Mouse (Mus musculus) hindbrain, embryonic 12.5 days (tissue): ENCODE data around the gene Hpgds. TPM values are rescaled to one million over a fixed set of nuclear protein-coding genes. Genes with fewer than 3 reads are reported as not detected.

Experiments
- ATAC-seq: fragments of 200-750 bp; cut with Nextera tagmentation; 2 replicates; pipeline ENCODE4 v1.8.0; 2017; ENCODE audit warnings: moderate TSS enrichment; ENCODE audit not compliant: low FRiP score
- H3K27ac ChIP-seq: fragments of 300-500 bp; sonication (generic); 2 replicates; pipeline ENCODE4 v1.5.1; 2016; ENCODE audit warnings: mild to moderate bottlenecking
- H3K27me3 ChIP-seq: fragments of 300-500 bp; sonication (generic); 2 replicates; pipeline ENCODE4 v1.6.1; 2016; ENCODE audit warnings: mild to moderate bottlenecking
- H3K36me3 ChIP-seq: fragments of 300-500 bp; sonication (generic); 2 replicates; pipeline ENCODE4 v1.6.1; 2016; ENCODE audit warnings: mild to moderate bottlenecking
- H3K4me1 ChIP-seq: fragments of 300-500 bp; sonication (generic); 2 replicates; pipeline ENCODE4 v1.6.1; 2016
- H3K4me2 ChIP-seq: fragments of 300-500 bp; sonication (generic); replicated peaks from 2 replicates; pipeline ENCODE4 v1.6.1; 2016; ENCODE audit warnings: mild to moderate bottlenecking
- H3K4me3 ChIP-seq: fragments of 300-500 bp; sonication (generic); 2 replicates; pipeline ENCODE4 v1.5.1; 2016; ENCODE audit warnings: mild to moderate bottlenecking
- H3K9ac ChIP-seq: fragments of 300-500 bp; sonication (generic); 2 replicates; pipeline ENCODE4 v1.6.1; 2016; ENCODE audit warnings: mild to moderate bottlenecking, moderate library complexity
- H3K9me3 ChIP-seq: fragments of 300-500 bp; sonication (generic); replicated peaks from 2 replicates; pipeline ENCODE4 v1.6.1; 2016; ENCODE audit warnings: mild to moderate bottlenecking
- WGBS: fragments of 180-500 bp; shearing (Covaris S2); methylation state at CpG from one replicate; pipeline ENCODE4 v1.1.7; 2016; 5-methylcytosine and 5-hydroxymethylcytosine counted together
- polyA plus RNA-seq: library from polyadenylated mRNA; unstranded; fragments of >200 nt; fragmentation: Nextera tagmentation; extraction: Ambion mirVana; gene quantifications from 2 replicates; pipeline ENCODE4 v1.2.1, GENCODE M21; 2016

Gene Hpgds
- 10.8 and 12.3 TPM in 2 replicates for polyA plus RNA-seq

DNA sequence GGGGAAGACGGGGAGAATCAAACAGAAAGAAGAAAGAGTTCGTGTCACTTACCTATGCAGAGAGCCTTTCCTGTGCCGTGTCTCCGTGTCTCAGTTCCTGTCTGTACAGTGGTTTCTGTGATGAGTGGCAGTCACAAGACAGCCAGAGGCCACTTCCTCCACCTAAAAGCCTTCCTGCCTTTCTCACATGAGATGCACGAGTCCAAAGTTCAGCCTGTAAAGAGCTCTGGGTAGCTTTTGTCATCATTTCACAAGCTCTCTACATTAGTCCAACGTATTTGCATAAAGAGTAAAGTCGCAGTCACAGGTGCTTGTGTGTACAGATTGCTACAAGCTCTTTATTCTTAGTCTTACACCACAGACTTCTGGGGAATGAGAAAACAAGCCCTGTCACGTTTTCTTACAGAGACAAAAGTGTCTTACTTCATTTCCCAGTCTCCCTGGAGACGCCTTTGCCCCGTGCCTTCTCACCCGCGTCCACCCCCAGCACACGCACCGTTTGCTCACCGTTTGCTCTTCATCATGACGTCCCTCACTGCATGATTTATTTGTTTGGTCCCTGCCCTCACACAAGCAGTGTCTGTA lies at the start of gene Hpgds:
Gene Hpgds, minus strand, starts transcription at position 288 of the 585 bp plus-strand sequence.
- no peaks in the 10 kb centered on the region for H3K27me3 ChIP-seq
- ATAC-seq = peak; percentile 69
- H3K4me2 ChIP-seq = peak within 1 kb of the TSS; percentile 40
- H3K4me1 ChIP-seq = peaks cover 14% of the 10 kb centered on the region
- no peaks in the 10 kb centered on the region for H3K36me3 ChIP-seq
- H3K9me3 ChIP-seq = no peaks in the 10 kb centered on the region
- no peak within 1 kb of the TSS for H3K9ac ChIP-seq
- H3K27ac ChIP-seq = no peak within 1 kb of the TSS
- H3K4me3 ChIP-seq = no peak within 1 kb of the TSS
- 21% methylated on average over 16 of the region's 16 CpGs for WGBS

DNA sequence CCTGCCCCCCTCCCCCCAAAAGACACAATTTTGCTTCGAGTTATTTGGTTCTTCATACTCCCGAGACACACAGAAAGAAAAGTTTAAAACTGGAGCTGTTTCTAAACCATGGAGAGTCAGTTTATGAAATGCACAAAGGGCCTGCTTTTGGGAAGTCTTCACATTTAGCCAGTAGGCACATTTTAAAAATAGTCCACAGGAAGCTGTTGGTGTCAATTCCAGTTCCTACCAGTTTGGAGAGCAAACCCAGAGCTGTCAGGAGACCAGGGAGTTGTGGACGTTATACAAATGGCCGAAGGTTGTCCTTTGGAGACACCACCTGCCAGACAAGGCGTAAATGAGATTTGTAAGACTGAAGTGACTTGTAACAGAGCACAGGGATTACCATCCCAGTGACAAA lies 20.3 kb upstream of the Hpgds start:
- H3K4me3 ChIP-seq = no peak overlapping the region
- H3K4me2 ChIP-seq = no peak overlapping the region
- H3K27ac ChIP-seq = no peak overlapping the region
- 77% methylated on average over 5 of the region's 5 CpGs for WGBS
- no peaks in the 10 kb centered on the region for H3K36me3 ChIP-seq
- H3K27me3 ChIP-seq = no peaks in the 10 kb centered on the region
- H3K4me1 ChIP-seq = no peaks in the 10 kb centered on the region
- no peaks in the 10 kb centered on the region for H3K9me3 ChIP-seq
- no peak for ATAC-seq
- H3K9ac ChIP-seq = no peak overlapping the region

DNA sequence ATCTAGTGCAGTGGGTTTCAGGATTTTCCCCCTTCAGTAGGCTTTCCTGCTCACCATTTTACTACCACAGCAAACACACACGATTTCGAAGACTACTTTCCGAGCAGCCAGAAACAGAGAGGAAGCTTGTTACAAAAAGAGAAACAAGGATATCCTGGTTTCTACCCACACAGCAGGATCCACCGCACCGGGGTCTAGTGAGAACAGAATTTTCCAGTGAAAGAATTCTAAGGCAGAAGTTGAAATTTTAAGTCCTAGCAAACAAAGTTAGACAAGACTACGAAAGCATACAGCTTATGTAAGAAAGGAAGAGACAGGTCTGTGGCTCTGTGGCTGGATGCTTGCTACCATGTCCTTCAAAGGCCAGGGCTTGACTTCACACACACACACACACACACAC lies 19.4 kb upstream of the Hpgds start:
- WGBS = 84% methylated on average over 6 of the region's 6 CpGs
- Histone ChIP-seq H3K27ac (no peak overlapping the region), H3K36me3 (no peaks in the 10 kb centered on the region), H3K9me3 (no peaks in the 10 kb centered on the region), H3K4me1 (no peaks in the 10 kb centered on the region), H3K27me3 (no peaks in the 10 kb centered on the region), H3K4me3 (no peak overlapping the region), H3K4me2 (no peak overlapping the region), H3K9ac (no peak overlapping the region)
- no peak for ATAC-seq

DNA sequence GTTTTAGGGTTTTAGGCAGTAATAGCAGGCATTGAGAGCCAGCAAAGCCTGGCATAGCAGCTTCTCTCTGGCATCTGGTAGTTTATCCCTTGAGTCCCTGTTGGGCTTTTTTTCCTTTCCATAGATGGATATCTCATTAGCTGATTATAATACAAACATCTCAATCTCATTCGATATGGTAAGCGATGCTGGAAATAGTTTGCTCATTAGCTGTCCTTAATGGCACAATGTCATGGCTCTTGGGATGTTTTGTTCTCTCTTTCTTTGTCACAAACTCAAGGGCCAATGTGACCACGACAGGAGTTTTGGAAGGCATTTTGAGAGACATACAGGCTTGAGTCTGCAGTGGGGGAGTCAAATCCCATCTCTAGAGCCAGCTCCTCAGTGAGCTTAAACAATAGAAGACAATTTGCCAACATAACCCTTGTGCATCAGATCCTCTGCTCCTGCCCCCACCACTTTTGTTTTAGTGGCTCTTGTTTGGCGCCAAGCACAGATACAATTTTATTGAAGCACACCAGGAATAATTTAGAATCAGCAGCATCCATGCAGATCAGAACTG lies 14.8 kb upstream of the Hpgds start:
- no peak overlapping the region for H3K4me2 ChIP-seq
- 66% methylated on average over 4 of the region's 4 CpGs for WGBS

DNA sequence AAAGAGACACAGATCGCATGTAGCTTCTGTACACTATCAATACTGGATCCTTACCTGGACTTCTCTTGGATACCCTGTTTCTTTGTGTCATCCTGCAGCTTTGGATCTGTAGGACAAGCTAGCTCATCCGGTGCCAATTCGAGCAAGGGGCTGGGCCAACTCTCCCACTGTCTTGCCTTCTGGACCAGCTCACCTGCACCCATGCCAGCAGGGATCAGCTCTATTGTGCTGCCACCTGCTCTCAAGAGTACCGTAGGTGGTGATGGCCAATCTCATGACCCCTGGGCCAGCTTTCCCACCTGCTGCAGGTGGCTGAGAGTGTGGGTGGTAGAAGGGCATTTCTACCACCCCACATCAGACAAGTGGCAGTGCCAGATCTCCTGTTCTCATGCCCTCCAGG lies 12.3 kb upstream of the Hpgds start:
- H3K36me3 ChIP-seq = no peaks in the 10 kb centered on the region
- ATAC-seq = no peak
- H3K9ac ChIP-seq = no peak overlapping the region
- no peak overlapping the region for H3K4me2 ChIP-seq
- H3K4me1 ChIP-seq = no peaks in the 10 kb centered on the region
- no peak overlapping the region for H3K27ac ChIP-seq
- no peaks in the 10 kb centered on the region for H3K27me3 ChIP-seq
- no peaks in the 10 kb centered on the region for H3K9me3 ChIP-seq
- no peak overlapping the region for H3K4me3 ChIP-seq
- WGBS = 94% methylated on average over 4 of the region's 4 CpGs

More for the DNA sequence above, 14.8 kb upstream of the Hpgds start:
- Histone ChIP-seq H3K36me3 (no peaks in the 10 kb centered on the region), H3K4me3 (no peak overlapping the region), H3K27ac (no peak overlapping the region), H3K27me3 (no peaks in the 10 kb centered on the region), H3K4me1 (no peaks in the 10 kb centered on the region), H3K9ac (no peak overlapping the region), H3K9me3 (no peaks in the 10 kb centered on the region)
- no peak for ATAC-seq

DNA sequence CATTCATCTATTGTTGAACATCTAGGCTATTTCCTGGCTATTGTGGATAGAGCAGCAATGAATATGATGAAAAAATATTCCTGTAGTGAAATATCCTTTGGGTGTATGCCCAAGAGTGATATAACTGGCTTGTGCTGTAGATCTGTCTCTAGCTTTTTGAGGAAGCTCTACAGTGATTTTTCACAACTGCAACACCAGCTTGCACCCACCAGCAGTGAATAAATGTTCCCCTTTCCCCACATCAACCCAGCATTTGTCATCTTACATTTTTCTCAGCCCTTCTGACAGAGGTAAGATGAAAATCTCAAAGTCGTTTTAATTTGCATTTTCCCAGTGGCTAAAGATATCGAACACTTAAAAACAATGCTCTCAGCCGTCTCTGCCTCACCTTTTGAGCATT lies 8.9 kb upstream of the Hpgds start:
- H3K9ac ChIP-seq = no peak overlapping the region
- no peaks in the 10 kb centered on the region for H3K36me3 ChIP-seq
- WGBS = 88% methylated on average over 3 of the region's 3 CpGs
- no peak overlapping the region for H3K27ac ChIP-seq
- H3K4me3 ChIP-seq = no peak overlapping the region
- no peak for ATAC-seq
- H3K9me3 ChIP-seq = no peaks in the 10 kb centered on the region
- no peak overlapping the region for H3K4me2 ChIP-seq
- H3K27me3 ChIP-seq = no peaks in the 10 kb centered on the region
- H3K4me1 ChIP-seq = 0 out of 2 replicates have a peak, but pooled peaks cover 3% of the 10 kb centered on the region

DNA sequence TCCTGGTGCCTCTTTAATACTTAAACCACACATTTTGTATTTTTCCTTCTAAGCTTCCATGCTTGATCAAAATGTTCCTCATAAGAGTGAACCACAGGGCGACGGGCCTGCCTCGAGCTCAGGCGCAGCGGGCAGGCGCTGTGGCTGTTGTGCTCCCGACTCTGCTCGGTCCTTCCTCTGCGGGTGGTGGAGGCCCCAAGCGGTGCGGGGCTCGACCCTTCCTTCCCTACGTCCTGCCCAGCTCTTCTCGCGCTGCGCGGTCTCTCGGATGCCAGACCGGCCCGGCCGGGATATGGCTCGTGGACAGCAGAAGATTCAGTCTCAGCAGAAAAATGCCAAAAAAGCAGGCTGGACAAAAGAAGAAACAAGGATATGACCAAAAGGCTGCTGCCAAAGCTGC lies 6.0 kb upstream of the Hpgds start:
- 7% methylated on average over 22 of the region's 22 CpGs for WGBS
- Histone ChIP-seq H3K4me1 (0 out of 2 replicates have a peak, but pooled peaks cover 3% of the 10 kb centered on the region), H3K4me3 (peak overlapping the region; percentile 11; the same call in 1 of the 2 replicates), H3K36me3 (no peaks in the 10 kb centered on the region), H3K9ac (no peak overlapping the region), H3K9me3 (no peaks in the 10 kb centered on the region), H3K27me3 (no peaks in the 10 kb centered on the region), H3K27ac (no peak overlapping the region), H3K4me2 (peak overlapping the region; percentile 44)
- ATAC-seq = no peak

DNA sequence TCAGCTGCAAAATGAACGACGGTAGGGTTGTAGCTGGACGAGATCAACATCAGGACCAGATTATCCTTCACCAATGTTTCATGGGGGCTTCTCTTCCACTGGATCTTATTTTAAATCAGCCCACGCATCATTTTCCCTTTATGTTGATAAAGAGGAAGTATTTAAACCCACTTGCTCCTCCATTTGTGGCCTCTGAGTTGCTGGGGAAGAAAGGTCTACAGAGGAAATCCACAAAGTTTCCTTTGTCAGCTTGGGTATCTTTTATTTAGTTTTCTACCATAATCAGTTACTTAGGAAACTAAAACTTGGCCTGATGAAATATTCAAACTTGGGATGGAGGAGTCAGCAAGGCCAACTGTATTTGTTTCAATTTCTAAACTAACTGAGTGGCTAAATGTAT lies 1.7 kb upstream of the Hpgds start:
- H3K27ac ChIP-seq = no peak overlapping the region
- peaks cover 16% of the 10 kb centered on the region for H3K4me1 ChIP-seq
- no peaks in the 10 kb centered on the region for H3K27me3 ChIP-seq
- H3K4me3 ChIP-seq = no peak overlapping the region
- H3K9me3 ChIP-seq = no peaks in the 10 kb centered on the region
- no peak overlapping the region for H3K9ac ChIP-seq
- WGBS = 97% methylated on average over 4 of the region's 4 CpGs
- no peak for ATAC-seq
- H3K4me2 ChIP-seq = no peak overlapping the region
- no peaks in the 10 kb centered on the region for H3K36me3 ChIP-seq

DNA sequence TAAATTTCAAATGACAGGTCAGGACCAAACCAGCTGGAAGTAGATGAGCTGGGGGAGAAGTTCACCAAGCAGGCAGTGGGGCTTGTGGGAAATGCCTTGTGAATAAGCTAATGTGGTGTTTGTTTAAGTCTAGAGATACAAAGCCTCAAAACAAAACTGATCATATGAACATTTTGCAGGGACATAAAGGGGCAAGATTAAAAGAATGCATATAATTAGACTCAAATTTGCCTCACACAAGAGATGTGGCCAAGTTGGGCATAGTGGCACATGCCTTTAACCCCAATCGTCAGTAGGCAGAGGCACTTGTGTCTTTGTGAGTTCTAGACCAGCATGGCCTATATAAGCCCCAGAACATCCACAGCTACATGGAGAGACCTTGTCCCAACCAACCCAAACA lies 2.4 kb downstream of the Hpgds start:
- ATAC-seq = no peak
- Histone ChIP-seq H3K4me2 (no peak overlapping the region), H3K4me3 (no peak overlapping the region), H3K9me3 (no peaks in the 10 kb centered on the region), H3K36me3 (no peaks in the 10 kb centered on the region), H3K9ac (no peak overlapping the region), H3K27me3 (no peaks in the 10 kb centered on the region), H3K4me1 (peaks cover 22% of the 10 kb centered on the region), H3K27ac (no peak overlapping the region)
- 83% methylated on average over 1 of the region's 1 CpGs for WGBS

DNA sequence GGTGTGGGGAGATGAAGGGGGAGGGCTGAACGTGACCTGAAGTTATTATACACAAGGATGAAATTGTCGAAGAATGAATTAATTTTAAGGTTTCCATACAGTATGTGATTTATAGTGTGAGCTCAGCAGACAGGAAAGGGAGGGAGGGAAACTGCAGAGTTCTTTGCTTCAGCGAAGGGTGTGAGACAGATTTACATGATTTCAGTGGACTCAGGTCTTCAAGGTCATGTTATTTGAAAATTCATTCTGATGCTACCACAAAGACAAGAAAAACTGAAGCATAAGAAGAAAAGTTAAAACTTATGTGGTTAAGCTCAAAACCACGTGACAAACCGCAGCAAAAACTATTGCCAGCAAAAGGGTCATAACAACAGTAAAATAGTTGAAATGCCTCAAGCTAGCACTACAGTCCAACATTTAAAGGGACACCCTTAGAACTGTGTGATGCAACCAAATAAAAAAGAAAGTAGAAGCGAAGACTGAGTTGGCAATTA lies 3.9 kb downstream of the Hpgds start:
- Histone ChIP-seq H3K4me2 (peak overlapping the region; percentile 0; the same call in 1 of the 2 replicates), H3K9me3 (no peaks in the 10 kb centered on the region), H3K9ac (no peak overlapping the region), H3K27ac (peak overlapping the region; percentile 49), H3K27me3 (no peaks in the 10 kb centered on the region), H3K4me3 (no peak overlapping the region), H3K36me3 (no peaks in the 10 kb centered on the region), H3K4me1 (peaks cover 22% of the 10 kb centered on the region)
- WGBS = 61% methylated on average over 6 of the region's 6 CpGs
- ATAC-seq = no peak; the same call in 1 of the 2 replicates

DNA sequence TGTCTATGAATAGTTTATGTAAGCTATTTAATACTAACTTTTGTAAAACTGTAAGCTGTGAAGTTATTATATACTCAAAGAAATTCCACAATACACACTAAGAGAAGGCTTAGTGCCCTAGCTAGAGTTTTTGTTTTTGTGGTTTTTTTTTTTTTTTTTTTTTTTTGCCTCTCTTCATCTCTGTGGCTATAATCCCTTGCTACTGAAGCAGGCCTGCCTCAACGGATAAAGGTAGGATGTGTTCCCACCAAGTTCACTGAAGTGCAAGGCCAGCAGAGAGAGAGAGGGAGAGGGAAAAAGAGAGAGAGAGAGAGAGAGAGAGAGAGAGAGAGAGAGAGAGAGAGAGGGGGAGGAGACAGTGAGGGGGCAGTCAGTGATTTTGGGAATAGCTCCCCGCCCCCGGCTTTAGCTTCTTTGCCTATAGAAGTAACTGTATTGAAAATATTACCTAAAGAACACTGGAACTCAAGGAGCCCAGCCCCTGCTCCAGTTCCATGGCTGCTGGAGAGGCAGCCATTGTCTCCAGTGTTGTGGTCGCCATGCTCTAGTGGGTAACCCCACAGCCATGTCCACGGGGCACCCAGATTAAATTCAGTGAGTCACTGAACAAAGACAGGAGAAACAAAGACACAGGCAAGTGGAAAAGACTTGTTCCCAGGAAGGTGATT lies 4.5 kb downstream of the Hpgds start:
- Histone ChIP-seq H3K36me3 (no peaks in the 10 kb centered on the region), H3K27me3 (no peaks in the 10 kb centered on the region), H3K9me3 (no peaks in the 10 kb centered on the region), H3K4me3 (no peak overlapping the region), H3K4me2 (peak overlapping the region; percentile 0; the same call in 1 of the 2 replicates), H3K4me1 (peaks cover 22% of the 10 kb centered on the region), H3K27ac (peak overlapping the region; percentile 49), H3K9ac (no peak overlapping the region)
- 47% methylated on average over 5 of the region's 5 CpGs for WGBS
- peak; percentile 69 for ATAC-seq

DNA sequence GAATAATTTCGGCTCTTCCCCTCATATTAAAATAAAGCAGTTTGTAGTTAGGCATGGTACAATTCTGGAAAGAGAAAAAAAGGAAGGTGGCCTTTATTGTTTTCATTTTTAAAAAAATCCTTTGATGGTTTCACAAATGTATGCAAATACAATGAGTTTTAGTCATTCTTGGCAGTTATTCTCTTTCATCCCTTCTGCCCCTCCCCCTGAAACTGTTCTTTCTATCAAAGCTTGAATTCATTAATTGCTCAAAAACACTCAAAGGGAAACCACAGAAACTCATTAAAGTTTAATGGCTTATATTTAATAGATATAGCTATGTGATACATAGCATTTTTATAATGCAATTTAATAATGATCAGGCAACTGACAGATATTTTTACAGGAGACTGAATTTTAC lies 6.5 kb downstream of the Hpgds start:
- Histone ChIP-seq H3K27ac (no peak overlapping the region), H3K4me3 (no peak overlapping the region), H3K4me2 (no peak overlapping the region), H3K9ac (no peak overlapping the region), H3K9me3 (no peaks in the 10 kb centered on the region), H3K4me1 (peaks cover 10% of the 10 kb centered on the region), H3K27me3 (no peaks in the 10 kb centered on the region), H3K36me3 (no peaks in the 10 kb centered on the region)
- no peak for ATAC-seq
- WGBS = 76% methylated on average over 1 of the region's 1 CpGs
